Mouse (Mus musculus) CH12.LX (cell line): ENCODE measurements around the gene Zmynd19.

Experiments used
- CTCF ChIP-seq, 2 experiments: IDR thresholded peaks in 1 of 2; conservative IDR thresholded peaks in 1 of 2; 2 replicates each; pipeline ENCODE4 v1.5.1; 2011 to 2012; ENCODE audit warnings: low read depth in 2 of 2, low read length in 2 of 2, improper control_type of control experiment in 1 of 2, inconsistent platforms in 1 of 2, mild to moderate bottlenecking in 1 of 2, moderate library complexity in 1 of 2
- E2F4 ChIP-seq: IDR thresholded peaks from 2 replicates; pipeline ENCODE4 v1.6.1; 2011; ENCODE audit warnings: low read depth, low read length, improper control_type of control experiment; ENCODE audit not compliant: insufficient replicate concordance
- EP300 ChIP-seq: IDR thresholded peaks from 2 replicates; pipeline ENCODE4 v1.6.1; 2011; ENCODE audit warnings: low read length, improper control_type of control experiment
- MAFK ChIP-seq: IDR thresholded peaks from 2 replicates; pipeline ENCODE4 v1.6.1; 2011; ENCODE audit warnings: low read length, improper control_type of control experiment; ENCODE audit not compliant: insufficient replicate concordance
- MAX ChIP-seq: IDR thresholded peaks from 2 replicates; pipeline ENCODE4 v1.6.1; 2011; ENCODE audit warnings: low read length, improper control_type of control experiment
- POLR2A ChIP-seq: IDR thresholded peaks from 2 replicates; pipeline ENCODE4 v1.6.1; 2011; ENCODE audit warnings: low read depth, mild to moderate bottlenecking, improper control_type of control experiment, low read length
- POLR2AphosphoS2 ChIP-seq: IDR thresholded peaks from 2 replicates; pipeline ENCODE4 v1.6.1; 2011; ENCODE audit warnings: low read depth, low read length, improper control_type of control experiment
- RAD21 ChIP-seq: IDR thresholded peaks from 2 replicates; pipeline ENCODE4 v1.6.1; 2011; ENCODE audit warnings: low read depth, mild to moderate bottlenecking, low read length, improper control_type of control experiment, moderate library complexity
- SMC3 ChIP-seq: IDR thresholded peaks from 2 replicates; pipeline ENCODE4 v1.6.1; 2011; ENCODE audit warnings: low read depth, low read length, improper control_type of control experiment
- TBP ChIP-seq: conservative IDR thresholded peaks from 2 replicates; pipeline ENCODE4 v1.6.1; 2011; ENCODE audit warnings: low read depth, low read length, improper control_type of control experiment
- TCF12 ChIP-seq: IDR thresholded peaks from 2 replicates; pipeline ENCODE4 v1.6.1; 2014; ENCODE audit warnings: low read depth, mild to moderate bottlenecking, inconsistent platforms, low read length, improper control_type of control experiment

- no peak for TF ChIP-seq EP300
- no peak for TF ChIP-seq RAD21
- no peak for TF ChIP-seq E2F4
- TF ChIP-seq CTCF (conservative IDR thresholded peaks at IDR 0.05 in 1 of 2, IDR thresholded peaks at IDR 0.05 in 1 of 2; ENCODE audit: low read depth in 2 of 2, low read length in 2 of 2) = no peak
- TF ChIP-seq POLR2A = no peak
- no peak for TF ChIP-seq TBP
- no peak for TF ChIP-seq POLR2AphosphoS2
- no peak for TF ChIP-seq MAX
- no peak for TF ChIP-seq MAFK
- TF ChIP-seq SMC3 = no peak
- TF ChIP-seq TCF12 = no peak
These were observed 37.0 kb upstream of the Zmynd19 start for GRCm38 (mm10) chr2:24912589-24912988.
